Mouse (Mus musculus) spleen, adult 2 months (tissue): ENCODE data around the gene Gmcl1. TPM values are rescaled to one million over a fixed set of nuclear protein-coding genes. Genes with fewer than 3 reads are reported as not detected.
A peak's percentile ranks its signal among the peaks of the same experiment; 100 is the strongest.

Experiments
- DNase-seq, 2 experiments: peaks; one replicate each; pipeline versions ENCODE4 v3.0.0 to v3.0.0-alpha.2; 2012 to 2021; ENCODE audit warnings: low spot score in 2 of 2, low read depth in 1 of 2
- H3K27ac ChIP-seq: fragments of 200-500 bp; 2 replicates; pipeline ENCODE4 v1.5.1; 2012; ENCODE audit warnings: low read length, inconsistent platforms; ENCODE audit not compliant: insufficient read depth
- H3K27me3 ChIP-seq: fragments of 200-500 bp; 2 replicates; pipeline ENCODE4 v1.6.1; 2012; ENCODE audit warnings: mild to moderate bottlenecking, moderate library complexity, low read length, inconsistent platforms; ENCODE audit not compliant: control insufficient read depth, insufficient read depth
- H3K36me3 ChIP-seq: fragments of 200-500 bp; 2 replicates; pipeline ENCODE4 v1.6.1; 2012; ENCODE audit warnings: mild to moderate bottlenecking, low read length, inconsistent platforms; ENCODE audit not compliant: control insufficient read depth, insufficient read depth
- H3K4me1 ChIP-seq: fragments of 200-500 bp; 2 replicates; pipeline ENCODE4 v1.6.1; 2011; ENCODE audit warnings: inconsistent platforms; ENCODE audit not compliant: control insufficient read depth, insufficient read depth, insufficient read length
- H3K4me3 ChIP-seq: fragments of 200-500 bp; 2 replicates; pipeline ENCODE4 v1.5.1; 2011; ENCODE audit warnings: mild to moderate bottlenecking, inconsistent platforms; ENCODE audit not compliant: insufficient read depth, insufficient read length; ENCODE audit errors: extremely low read depth
- CTCF ChIP-seq: fragments of 200-500 bp; IDR thresholded peaks from 2 replicates; pipeline ENCODE4 v1.5.1; 2011; ENCODE audit warnings: mild to moderate bottlenecking, inconsistent platforms; ENCODE audit not compliant: insufficient read depth, insufficient read length, insufficient replicate concordance; ENCODE audit errors: extremely low read depth
- POLR2A ChIP-seq: fragments of 200-500 bp; IDR thresholded peaks from 2 replicates; pipeline ENCODE4 v1.6.1; 2011; ENCODE audit warnings: low read depth, low read length, inconsistent platforms
- WGBS: fragments of 180-500 bp; shearing (Covaris S2); methylation state at CpG from one replicate; pipeline ENCODE4 v1.1.7; 2018; 5-methylcytosine and 5-hydroxymethylcytosine counted together
- polyA plus RNA-seq: library from polyadenylated mRNA; depleted of rRNA; stranded (reverse); fragments of >200 nt; gene quantifications from 2 replicates; pipeline ENCODE4 v1.2.3, GENCODE M21; 2012; rRNA removed

Gmcl1 gene
- polyA plus RNA-seq, result 5.4 and 7.8 TPM in 2 replicates

GRCm38 (mm10) chr6:86733183-86733876 is at the start of gene Gmcl1:
Gene Gmcl1, minus strand, starts transcription at chr6:86733383.
- TF ChIP-seq CTCF, result no peak
- TF ChIP-seq POLR2A, result no peak; the same call in 1 of the 2 replicates

DNA sequence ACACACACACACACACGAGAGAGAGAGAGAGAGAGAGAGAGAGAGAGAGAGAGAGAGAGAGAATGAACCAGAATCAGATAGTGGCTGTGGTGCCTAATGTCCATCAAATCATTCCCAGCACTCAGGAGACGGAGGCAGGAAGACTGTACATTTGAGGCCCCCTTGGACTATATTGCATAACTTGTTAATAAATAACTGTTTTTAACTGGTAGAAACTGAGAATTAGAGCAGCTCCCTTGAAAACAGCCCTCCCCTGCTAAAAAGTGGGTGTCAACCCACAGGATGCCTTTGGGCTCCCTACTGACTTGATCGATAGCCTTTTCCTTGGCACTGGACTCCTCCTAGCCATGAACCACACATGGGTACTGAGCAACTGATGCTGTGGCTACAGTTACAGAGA is 49.2 kb upstream of the Gmcl1 start:
- H3K27me3 ChIP-seq, result no peaks in the 10 kb centered on the region
- WGBS, result 94% methylated on average over 2 of the region's 3 CpGs
- H3K4me3 ChIP-seq, result no peak overlapping the region
- no peaks in the 10 kb centered on the region for H3K36me3 ChIP-seq
- DNase-seq, result no peak
- TF ChIP-seq CTCF (no peak), POLR2A (no peak)
- no peak overlapping the region for H3K27ac ChIP-seq
- peaks cover 2% of the 10 kb centered on the region; the same call in 1 of the 2 replicates for H3K4me1 ChIP-seq

More at GRCm38 (mm10) chr6:86733183-86733876, at the start of gene Gmcl1:
- peak; percentile 92 to 95 for DNase-seq
- Histone ChIP-seq H3K4me1 (peaks cover 3% of the 10 kb centered on the region; the same call in 1 of the 2 replicates), H3K4me3 (peak within 1 kb of the TSS; percentile 81), H3K27me3 (no peaks in the 10 kb centered on the region), H3K36me3 (no peaks in the 10 kb centered on the region), H3K27ac (peak within 1 kb of the TSS; percentile 73)
- WGBS, result under 1% methylated on average over 59 of the region's 59 CpGs

DNA sequence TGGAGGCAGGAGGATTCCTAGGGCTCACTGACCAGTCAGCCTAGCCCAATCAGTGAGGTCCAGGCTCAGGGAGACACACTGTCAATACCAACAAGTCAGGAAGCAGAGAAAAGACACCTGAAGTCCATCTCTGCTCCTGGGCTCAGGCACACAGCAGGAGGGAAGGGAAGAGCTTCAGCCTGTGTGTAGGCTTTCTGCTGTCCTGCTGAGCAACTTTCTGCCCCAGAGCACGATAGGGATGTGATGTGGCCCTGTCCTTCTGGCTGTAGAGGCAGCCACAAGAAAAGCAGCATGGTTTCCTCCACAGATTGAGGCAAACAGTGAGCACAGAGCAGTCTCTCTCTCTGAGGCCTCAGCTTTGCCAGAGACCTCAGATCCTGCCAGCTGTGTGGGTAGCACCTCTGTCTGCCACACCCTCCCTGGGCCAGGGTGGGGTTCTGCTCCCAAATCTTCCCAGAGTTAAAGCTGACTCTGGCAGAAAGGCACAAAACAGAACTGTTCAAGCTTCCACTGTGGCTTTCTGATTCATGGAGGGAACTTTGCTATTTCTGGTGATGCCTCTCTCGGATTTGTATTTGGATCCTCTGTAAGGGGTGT is 48.3 kb upstream of the Gmcl1 start:
- Histone ChIP-seq H3K36me3 (no peaks in the 10 kb centered on the region), H3K4me3 (no peak overlapping the region), H3K27ac (no peak overlapping the region), H3K27me3 (no peaks in the 10 kb centered on the region), H3K4me1 (peaks cover 2% of the 10 kb centered on the region; the same call in 1 of the 2 replicates)
- DNase-seq, result no peak
- no peak for TF ChIP-seq POLR2A
- no peak for TF ChIP-seq CTCF
- WGBS, result 61% methylated on average over 2 of the region's 2 CpGs

DNA sequence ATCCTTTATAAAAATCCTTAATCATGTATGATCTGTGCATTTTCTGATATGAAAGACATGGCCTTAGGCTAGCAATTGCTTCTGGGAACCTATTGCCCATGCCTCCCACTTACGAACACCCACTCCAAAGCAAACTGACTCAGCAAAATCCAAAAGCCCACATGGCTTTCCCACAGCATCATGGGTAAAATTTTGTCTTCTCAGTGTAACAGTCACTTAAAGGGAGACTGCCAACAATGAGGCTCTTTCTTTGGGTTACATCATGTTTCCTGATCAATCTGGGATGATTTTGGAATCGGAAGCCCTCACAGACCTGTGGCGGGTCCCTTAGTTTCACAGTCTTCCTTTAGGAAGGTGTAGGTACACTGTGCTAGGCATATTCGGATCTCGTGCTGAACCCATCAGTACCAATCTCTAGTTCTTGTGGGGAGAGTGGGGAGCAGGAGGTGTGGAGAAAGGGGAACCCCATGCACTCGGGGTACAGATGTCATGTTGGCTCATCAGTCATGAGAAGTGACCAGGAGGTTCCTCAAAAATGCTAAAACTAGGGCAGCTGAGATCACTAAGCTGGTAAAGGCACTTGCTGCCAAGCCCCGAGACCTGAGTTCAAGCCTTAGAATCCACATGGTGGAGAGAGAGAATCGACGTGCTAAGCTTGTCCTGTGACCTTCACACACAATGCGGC is 45.9 kb upstream of the Gmcl1 start:
- Histone ChIP-seq H3K27me3 (no peaks in the 10 kb centered on the region), H3K4me1 (no peaks in the 10 kb centered on the region), H3K27ac (no peak overlapping the region), H3K4me3 (no peak overlapping the region), H3K36me3 (no peaks in the 10 kb centered on the region)
- no peak for TF ChIP-seq CTCF
- no peak for TF ChIP-seq POLR2A
- WGBS, result 76% methylated on average over 10 of the region's 10 CpGs
- no peak for DNase-seq

DNA sequence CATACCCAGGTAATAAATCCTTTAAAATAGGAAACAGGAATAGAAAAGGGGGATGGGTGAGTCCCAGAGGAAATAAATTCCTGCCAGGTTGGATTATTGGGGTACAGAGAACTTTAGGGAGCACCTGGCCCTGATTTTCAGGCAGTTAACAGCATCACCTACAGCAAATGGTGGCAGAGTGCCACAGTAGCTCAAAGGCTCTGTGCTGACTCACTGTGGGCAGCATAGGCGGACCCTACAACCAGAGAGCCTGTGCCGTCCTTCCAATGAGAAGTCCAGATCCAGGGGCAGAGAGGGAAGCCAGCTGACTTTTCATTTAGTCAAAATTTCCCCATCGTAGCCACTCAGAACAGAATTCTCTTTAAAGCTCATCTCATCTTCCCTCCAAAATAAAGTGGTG is 44.0 kb upstream of the Gmcl1 start:
- DNase-seq, result no peak
- no peaks in the 10 kb centered on the region for H3K4me1 ChIP-seq
- H3K4me3 ChIP-seq, result no peak overlapping the region
- no peaks in the 10 kb centered on the region for H3K36me3 ChIP-seq
- no peak overlapping the region for H3K27ac ChIP-seq
- WGBS, result 43% methylated on average over 3 of the region's 3 CpGs
- TF ChIP-seq POLR2A, result no peak
- no peak for TF ChIP-seq CTCF
- no peaks in the 10 kb centered on the region for H3K27me3 ChIP-seq

- H3K4me1 ChIP-seq, result no peaks in the 10 kb centered on the region
- no peaks in the 10 kb centered on the region for H3K27me3 ChIP-seq
- no peak for DNase-seq
- WGBS, result 83% methylated on average over 4 of the region's 4 CpGs
- no peaks in the 10 kb centered on the region for H3K36me3 ChIP-seq
- H3K27ac ChIP-seq, result no peak overlapping the region
- TF ChIP-seq CTCF (no peak), POLR2A (no peak)
- no peak overlapping the region for H3K4me3 ChIP-seq
Observed at GRCm38 (mm10) chr6:86776706-86777071, 43.5 kb upstream of the Gmcl1 start.
